Mouse (Mus musculus) urinary bladder, adult 2 months (tissue): ENCODE measurements around the gene Neurl2. TPM values are rescaled to one million over a fixed set of nuclear protein-coding genes. Genes with fewer than 3 reads are reported as not detected.
"Not testable (repeated sequence)": the region's sequence is repeated elsewhere in the genome, so short reads cannot be mapped to it uniquely, and the experiment has no call there.

Experiments used
- DNase-seq: peaks from one replicate; pipeline ENCODE4 v3.0.0; 2022; ENCODE audit warnings: low spot score
- polyA plus RNA-seq: library from polyadenylated mRNA; depleted of rRNA; stranded (reverse); fragments of >200 nt; gene quantifications from 2 replicates; pipeline ENCODE4 v1.2.3, GENCODE M21; 2012

Gene Neurl2
- polyA plus RNA-seq, 1 experiment: 12.5 TPM

- no peak for DNase-seq
Measured at GRCm38 (mm10) chr2:164857842-164858553, 24.7 kb upstream of the Neurl2 start.

- DNase-seq: no peak
Measured at GRCm38 (mm10) chr2:164857101-164857821, 24.0 kb upstream of the Neurl2 start, which contains the start of gene Pltp. Pltp (minus strand) TSS chr2:164857711.

- DNase-seq: no peak
Measured at GRCm38 (mm10) chr2:164856309-164857100, 23.2 kb upstream of the Neurl2 start.

- not testable (repeated sequence) for DNase-seq
Measured at GRCm38 (mm10) chr2:164855572-164855971, 22.3 kb upstream of the Neurl2 start.

GRCm38 (mm10) chr2:164850061-164850460 is 16.8 kb upstream of the Neurl2 start:
- no peak for DNase-seq

- no peak for DNase-seq
Measured at GRCm38 (mm10) chr2:164845782-164846181, 12.5 kb upstream of the Neurl2 start.

- DNase-seq: no peak
Measured at GRCm38 (mm10) chr2:164835164-164835563, 1.9 kb upstream of the Neurl2 start.

- DNase-seq: no peak
Measured at GRCm38 (mm10) chr2:164834531-164834930, 1.3 kb upstream of the Neurl2 start.

GRCm38 (mm10) chr2:164832748-164833301 is 431 bp downstream of the Neurl2 start, which contains the start of gene Ctsa:
Ctsa (plus strand) TSS chr2:164832873.
- DNase-seq: peak; percentile 63

GRCm38 (mm10) chr2:164832032-164832747 is 1.1 kb downstream of the Neurl2 start:
- no peak for DNase-seq

- DNase-seq: no peak
Measured at GRCm38 (mm10) chr2:164831029-164831428, 2.2 kb downstream of the Neurl2 start.

GRCm38 (mm10) chr2:164829090-164829489 is 4.2 kb downstream of the Neurl2 start:
- no peak for DNase-seq

- no peak for DNase-seq
Measured at GRCm38 (mm10) chr2:164828437-164828836, 4.8 kb downstream of the Neurl2 start, which contains the start of gene Spata25. Spata25 (minus strand) TSS chr2:164828537.

- DNase-seq: no peak
Measured at GRCm38 (mm10) chr2:164827146-164827850, 6.0 kb downstream of the Neurl2 start.

GRCm38 (mm10) chr2:164825521-164825920 is 7.7 kb downstream of the Neurl2 start:
- no peak for DNase-seq

GRCm38 (mm10) chr2:164823969-164824368 is 9.3 kb downstream of the Neurl2 start:
- DNase-seq: no peak

- no peak for DNase-seq
Measured at GRCm38 (mm10) chr2:164823181-164823585, 10.1 kb downstream of the Neurl2 start.

GRCm38 (mm10) chr2:164822636-164823165 is 10.6 kb downstream of the Neurl2 start, which contains the start of gene Zswim1:
Zswim1 (plus strand) TSS chr2:164822686.
- peak; percentile 99 for DNase-seq

GRCm38 (mm10) chr2:164821060-164821459 is 12.2 kb downstream of the Neurl2 start:
- no peak for DNase-seq

- no peak for DNase-seq
Measured at GRCm38 (mm10) chr2:164817703-164818102, 15.6 kb downstream of the Neurl2 start.
